Mouse (Mus musculus): Measurements from ENCODE around the gene Pou2f2. TPM values are rescaled to one million over a fixed set of nuclear protein-coding genes. Genes with fewer than 3 reads are reported as not detected.

The Pou2f2 gene
- total RNA-seq, 2 experiments from 2014 or later = 12.5 to 14.0 TPM

DNA sequence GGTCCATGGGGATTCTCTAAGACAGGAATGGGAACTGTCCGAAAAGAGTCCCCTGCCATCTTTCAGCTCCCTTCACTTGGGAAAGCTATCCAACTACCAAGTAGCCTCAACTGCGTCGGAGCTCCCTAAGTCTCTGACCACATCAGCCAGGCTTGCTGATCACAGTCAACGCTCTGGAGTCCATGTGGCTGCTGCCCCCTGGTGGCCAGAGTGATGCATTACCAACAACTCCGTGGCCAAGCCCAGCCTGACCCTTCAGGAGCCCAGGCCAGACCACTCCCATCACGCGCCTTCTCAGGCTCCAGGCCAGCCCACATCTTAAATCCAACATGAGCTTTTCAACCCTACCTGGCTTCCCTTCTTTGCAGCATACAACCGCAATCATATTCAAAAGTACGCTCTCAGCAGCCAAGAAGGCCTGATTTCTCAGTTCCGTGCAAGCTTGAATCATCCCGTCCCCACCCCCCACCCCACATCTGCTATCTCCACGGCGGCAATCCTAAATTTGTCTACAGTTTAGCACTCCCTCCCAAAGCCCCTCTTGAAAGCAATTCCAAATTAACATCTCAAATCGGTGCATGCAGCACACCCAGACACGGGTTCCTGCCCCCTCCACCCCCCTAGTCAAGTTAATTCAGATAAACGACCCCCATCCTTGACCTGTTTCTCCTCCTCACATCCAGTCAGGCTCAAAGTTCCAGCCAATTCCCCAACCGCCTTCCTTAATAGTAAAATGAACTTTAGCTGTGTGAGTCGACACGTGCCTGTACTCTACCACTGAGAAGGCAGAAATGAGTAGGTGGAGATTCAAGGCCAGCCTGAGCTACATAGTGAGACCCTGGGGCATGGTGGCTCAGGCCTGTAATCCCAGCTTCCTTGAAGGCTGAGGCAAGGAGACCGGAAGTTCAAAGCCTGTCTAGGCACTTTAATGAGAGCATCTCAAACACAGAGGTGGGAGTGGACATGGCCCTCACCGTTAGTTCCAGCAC lies 8.4 kb upstream of the Pou2f2 start:
- peak; percentile 99 for TF ChIP-seq CTCF (IDR thresholded peaks at IDR 0.05)
- DNase-seq (ENCODE audit: extremely low spot score in 1 of 2, low spot score in 2 of 2) = peak; percentile 86 to 91
- H3K27ac ChIP-seq = no peak overlapping the region
- H3K4me3 ChIP-seq = 0 out of 2 replicates have a peak overlapping the region, but pooled peaks have one; percentile 16
- intact Hi-C loops (cut with DNase I) = loop anchor here (1.0 kb wide), 1 partner anchor 55 kb away; no protein-coding TSS in a partner anchor

DNA sequence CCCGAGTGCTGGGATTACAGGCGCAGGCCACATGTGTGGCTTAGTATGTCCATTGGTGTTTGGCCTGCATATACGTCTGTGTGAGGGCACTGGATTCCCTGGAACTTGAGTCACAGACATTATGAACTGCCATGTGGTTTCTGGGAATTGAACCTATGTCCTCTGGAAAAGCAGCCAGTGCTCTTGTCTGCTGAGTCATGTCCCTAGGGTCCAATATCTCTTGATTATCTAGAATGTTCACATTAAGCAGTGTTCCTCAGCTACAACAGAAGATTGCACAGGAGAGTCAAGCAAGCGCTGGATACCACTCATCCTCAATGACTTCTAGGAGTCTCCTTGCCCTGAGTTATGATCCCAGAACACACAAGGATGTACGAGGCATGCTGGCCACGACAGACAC lies 4.6 kb upstream of the Pou2f2 start:
- intact Hi-C loops (cut with DNase I) = loop anchor here (5.0 kb wide), 1 partner anchor 152 kb away; no protein-coding TSS in a partner anchor
- DNase-seq (ENCODE audit: extremely low spot score in 1 of 2, low spot score in 2 of 2) = no peak
- no peak for TF ChIP-seq CTCF (IDR thresholded peaks at IDR 0.05)
- Histone ChIP-seq H3K27ac (no peak overlapping the region), H3K4me3 (no peak overlapping the region)

GRCm38 (mm10) chr7:25181814-25182213 lies 2.3 kb upstream of the Pou2f2 start:
- Histone ChIP-seq H3K27ac (no peak overlapping the region), H3K4me3 (peak overlapping the region; percentile 28)
- no peak for TF ChIP-seq CTCF (IDR thresholded peaks at IDR 0.05)
- intact Hi-C loops (cut with DNase I) = loop anchor here (5.0 kb wide), 1 partner anchor 150 kb away; no protein-coding TSS in a partner anchor
- DNase-seq (ENCODE audit: extremely low spot score in 1 of 2, low spot score in 2 of 2) = no peak

GRCm38 (mm10) chr7:25181331-25181790 lies 1.8 kb upstream of the Pou2f2 start:
- TF ChIP-seq CTCF (IDR thresholded peaks at IDR 0.05) = peak; percentile 67
- H3K4me3 ChIP-seq = peak overlapping the region; percentile 28
- intact Hi-C loops (cut with DNase I) = loop anchor here (5.0 kb wide), 1 partner anchor 149 kb away; no protein-coding TSS in a partner anchor
- peak in 1 of 2 experiments; percentile 31 for DNase-seq (ENCODE audit: extremely low spot score in 1 of 2, low spot score in 2 of 2)
- no peak overlapping the region for H3K27ac ChIP-seq

GRCm38 (mm10) chr7:25180512-25180911 lies 986 bp upstream of the Pou2f2 start:
- Histone ChIP-seq H3K4me3 (peak overlapping the region; percentile 69), H3K27ac (peak overlapping the region; percentile 95; the same call in 1 of the 2 replicates)
- no peak for TF ChIP-seq CTCF (IDR thresholded peaks at IDR 0.05)
- intact Hi-C loops (cut with DNase I) = loop anchor here (5.0 kb wide), 1 partner anchor 148 kb away; no protein-coding TSS in a partner anchor
- no peak for DNase-seq (ENCODE audit: extremely low spot score in 1 of 2, low spot score in 2 of 2)

- peak overlapping the region; percentile 95 for H3K27ac ChIP-seq
- peak; percentile 32 to 39 for DNase-seq (ENCODE audit: extremely low spot score in 1 of 2, low spot score in 2 of 2)
- H3K4me3 ChIP-seq = peak overlapping the region; percentile 69
- no peak for TF ChIP-seq CTCF (IDR thresholded peaks at IDR 0.05)
- intact Hi-C loops (cut with DNase I) = loop anchor here (2.0 kb wide), 1 partner anchor 46 kb away; no protein-coding TSS in a partner anchor
Measured at GRCm38 (mm10) chr7:25178787-25179605, 530 bp downstream of the Pou2f2 start.

DNA sequence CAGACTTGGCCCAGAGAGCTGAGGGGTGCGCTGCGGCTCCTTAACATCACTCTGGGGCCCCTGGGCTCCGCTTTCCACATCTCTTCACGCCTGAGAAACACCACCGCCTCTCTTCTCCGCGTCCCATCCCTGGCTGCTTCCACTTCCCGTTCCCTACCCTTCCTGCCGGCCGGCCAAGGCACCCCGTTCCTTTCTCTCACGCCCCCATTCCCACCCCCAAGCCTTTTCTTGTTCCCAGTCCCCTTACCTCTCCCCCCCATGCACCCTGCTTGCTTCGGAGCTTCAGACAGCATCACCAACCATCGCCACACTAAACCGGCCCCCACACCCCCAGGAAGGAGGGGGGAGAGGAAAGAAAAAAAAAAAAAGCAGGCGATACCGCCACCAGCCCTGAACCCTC lies 1.2 kb downstream of the Pou2f2 start:
- intact Hi-C loops (cut with DNase I) = loop anchor here (2.0 kb wide), 1 partner anchor 46 kb away; no protein-coding TSS in a partner anchor
- no peak for TF ChIP-seq CTCF (IDR thresholded peaks at IDR 0.05)
- peak overlapping the region; percentile 95 for H3K27ac ChIP-seq
- DNase-seq (ENCODE audit: extremely low spot score in 1 of 2, low spot score in 2 of 2) = peak; percentile 39 to 40
- peak overlapping the region; percentile 69 for H3K4me3 ChIP-seq

DNA sequence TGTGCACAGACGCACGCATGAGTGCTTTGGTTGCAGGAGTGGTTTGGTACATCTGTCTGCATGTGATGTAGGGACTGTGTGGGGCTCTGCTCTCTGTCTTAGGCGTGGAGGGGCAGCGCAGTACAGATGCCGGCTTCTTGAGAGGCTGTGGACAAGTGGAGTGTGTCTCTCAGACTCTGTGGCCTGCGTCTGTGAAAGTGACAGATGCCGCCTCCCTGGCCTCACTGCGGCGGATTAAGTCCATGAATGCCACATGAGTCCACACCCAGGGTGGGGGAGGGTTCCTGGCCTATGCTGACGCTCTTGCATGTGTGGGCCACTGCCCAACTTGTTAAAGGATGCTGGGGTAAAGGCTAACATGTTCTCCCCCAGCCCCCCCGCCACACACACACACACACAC lies 5.2 kb downstream of the Pou2f2 start:
- TF ChIP-seq CTCF (IDR thresholded peaks at IDR 0.05) = no peak
- intact Hi-C loops (cut with DNase I) = no loop called here
- no peak for DNase-seq (ENCODE audit: extremely low spot score in 1 of 2, low spot score in 2 of 2)
- H3K4me3 ChIP-seq = no peak overlapping the region
- H3K27ac ChIP-seq = no peak overlapping the region

DNA sequence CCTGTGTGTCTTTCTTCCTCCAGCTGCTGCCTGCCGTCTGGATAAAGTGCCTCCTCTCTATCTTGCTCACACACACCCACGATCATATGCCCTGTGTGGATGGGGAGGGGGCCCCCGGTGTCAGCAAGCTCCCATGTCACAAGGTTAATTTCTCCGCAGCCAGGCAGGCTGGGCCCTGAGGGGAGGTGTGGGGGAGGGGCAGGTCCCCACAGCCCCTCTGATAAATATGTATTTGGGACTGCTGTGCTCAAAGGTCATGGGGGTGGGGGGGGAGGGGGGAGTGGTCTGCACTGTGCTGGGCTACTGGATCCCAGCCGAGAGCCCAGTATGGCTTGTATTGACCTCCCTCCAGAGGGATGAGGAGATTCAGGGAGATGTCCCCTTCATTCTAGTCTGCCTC lies 6.9 kb downstream of the Pou2f2 start:
- Histone ChIP-seq H3K27ac (no peak overlapping the region), H3K4me3 (no peak overlapping the region)
- no peak for DNase-seq (ENCODE audit: extremely low spot score in 1 of 2, low spot score in 2 of 2)
- intact Hi-C loops (cut with DNase I) = no loop called here
- TF ChIP-seq CTCF (IDR thresholded peaks at IDR 0.05) = no peak

DNA sequence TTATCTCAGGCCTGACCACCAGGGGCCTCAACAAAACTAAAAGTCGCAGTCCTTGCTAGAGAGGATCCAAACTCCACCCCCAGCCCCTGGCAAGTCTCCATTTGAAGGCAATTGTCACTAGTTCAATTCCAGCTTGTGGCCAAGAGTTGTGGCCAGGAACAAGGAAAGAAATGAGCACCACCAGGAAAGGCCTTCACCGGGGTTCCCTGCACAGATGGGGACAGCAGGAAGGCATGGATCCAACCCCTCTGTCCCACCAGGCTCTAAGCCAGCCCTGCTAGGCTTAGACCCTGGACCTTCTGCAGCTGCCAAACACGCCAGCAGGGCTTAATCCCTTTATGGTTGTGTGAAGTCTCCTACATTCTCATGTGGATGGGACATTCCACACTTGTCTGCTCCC lies 8.9 kb downstream of the Pou2f2 start:
- intact Hi-C loops (cut with DNase I) = no loop called here

GRCm38 (mm10) chr7:25166106-25166505 lies 13.4 kb downstream of the Pou2f2 start:
- intact Hi-C loops (cut with DNase I) = no loop called here
- no peak for DNase-seq (ENCODE audit: extremely low spot score in 1 of 2, low spot score in 2 of 2)
- Histone ChIP-seq H3K4me3 (no peak overlapping the region), H3K27ac (no peak overlapping the region)
- no peak for TF ChIP-seq CTCF (IDR thresholded peaks at IDR 0.05)

More for the DNA sequence above, 8.9 kb downstream of the Pou2f2 start:
- no peak for DNase-seq (ENCODE audit: extremely low spot score in 1 of 2, low spot score in 2 of 2)
- TF ChIP-seq CTCF (IDR thresholded peaks at IDR 0.05) = no peak
- Histone ChIP-seq H3K4me3 (no peak overlapping the region), H3K27ac (no peak overlapping the region)
